Mouse (Mus musculus) CH12.LX (cell line): Measurements from ENCODE around the gene Kri1.

Experiments
- CHD2 ChIP-seq: IDR thresholded peaks from 2 replicates; pipeline ENCODE4 v1.6.1; 2011; ENCODE audit warnings: low read length, improper control_type of control experiment
- MXI1 ChIP-seq: IDR thresholded peaks from 2 replicates; pipeline ENCODE4 v1.6.1; 2011; ENCODE audit warnings: mild to moderate bottlenecking, low read depth, low read length, improper control_type of control experiment

DNA sequence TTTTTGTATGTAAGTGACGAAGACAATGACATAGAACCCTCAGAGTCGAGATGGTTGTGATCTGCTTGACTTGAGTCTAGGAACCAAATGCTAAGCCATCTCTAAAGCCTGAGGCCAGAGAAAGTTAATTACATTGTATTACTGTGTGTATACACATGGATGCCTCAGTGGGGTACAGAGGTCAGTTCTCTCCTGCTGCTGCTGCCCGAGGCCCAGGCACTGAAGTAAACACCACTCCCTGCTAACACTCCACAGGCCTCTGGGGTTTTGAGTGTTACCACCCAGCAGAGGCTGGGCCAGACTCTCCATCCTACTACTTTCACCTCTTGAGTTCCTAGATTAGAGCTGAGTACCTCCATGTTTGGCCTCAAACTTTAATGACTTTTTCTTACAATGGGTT is 3.8 kb downstream of the Kri1 start:
- TF ChIP-seq MXI1 (no peak), CHD2 (no peak)
